Mouse (Mus musculus): ENCODE data around the gene Olfr576.

Gene Olfr576

DNA sequence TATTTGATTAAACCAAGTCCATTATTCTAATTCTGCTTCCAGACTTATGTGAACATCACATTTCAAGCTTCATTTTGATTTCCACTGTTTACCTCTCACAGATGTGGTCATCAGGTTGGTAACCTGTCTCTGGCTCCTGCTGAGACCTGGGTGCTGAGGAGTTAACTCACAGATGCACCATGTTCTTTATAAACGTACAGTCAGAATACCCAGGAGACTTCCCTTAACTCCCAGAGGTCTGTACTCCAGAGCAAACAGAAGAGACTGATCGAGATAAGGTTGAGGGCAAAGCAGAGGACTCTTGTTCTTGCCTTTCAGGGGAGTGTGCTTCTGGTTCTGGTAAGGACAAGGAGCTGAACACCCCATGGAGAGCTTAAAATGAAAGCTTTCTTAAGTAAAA lies at the start of gene Olfr576:
Gene Olfr576, plus strand, starts transcription at position 301 of the 400 bp plus-strand sequence.
- no peak for DNase-seq (ENCODE audit: low read depth, low spot score)

DNA sequence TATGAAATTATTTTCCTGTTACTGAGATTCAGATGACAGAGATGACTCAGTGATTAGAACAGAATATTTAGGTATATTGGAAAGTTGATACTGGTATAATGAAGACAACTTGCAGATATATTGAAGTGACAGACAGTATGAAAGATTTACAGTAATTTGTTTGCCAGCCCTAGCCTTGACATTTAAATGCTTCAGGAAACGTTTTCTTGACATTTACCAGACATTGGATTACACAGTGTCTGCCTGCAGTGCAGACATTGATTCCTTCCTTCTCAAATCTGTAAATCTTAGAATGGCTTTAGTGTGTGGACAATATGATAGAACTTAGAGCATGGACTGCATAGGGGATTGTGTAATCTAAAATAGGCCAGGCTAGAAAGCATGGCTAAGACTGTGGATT lies 47.2 kb upstream of the Olfr576 start:
- DNase-seq (ENCODE audit: low read depth, low spot score): no peak

DNA sequence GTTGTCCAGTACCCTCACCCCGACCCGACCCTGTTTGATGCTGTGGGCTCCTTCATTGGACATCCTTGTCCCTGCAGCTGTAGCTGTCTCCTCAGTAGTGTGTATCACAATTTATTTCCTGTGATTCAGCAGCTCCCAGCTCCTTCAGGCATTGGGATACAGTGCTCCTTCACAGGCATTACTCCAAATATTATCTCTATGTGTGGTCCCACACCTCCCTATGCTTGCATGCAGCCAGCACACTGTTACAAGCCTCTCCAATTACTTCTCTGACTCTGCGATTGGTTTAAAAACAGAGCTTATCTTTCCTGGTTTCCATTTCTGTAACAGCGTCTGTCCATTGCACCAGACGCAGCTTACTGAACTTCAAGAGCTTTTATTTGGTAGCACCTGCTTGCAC lies 46.1 kb upstream of the Olfr576 start:
- DNase-seq (ENCODE audit: low read depth, low spot score): no peak

DNA sequence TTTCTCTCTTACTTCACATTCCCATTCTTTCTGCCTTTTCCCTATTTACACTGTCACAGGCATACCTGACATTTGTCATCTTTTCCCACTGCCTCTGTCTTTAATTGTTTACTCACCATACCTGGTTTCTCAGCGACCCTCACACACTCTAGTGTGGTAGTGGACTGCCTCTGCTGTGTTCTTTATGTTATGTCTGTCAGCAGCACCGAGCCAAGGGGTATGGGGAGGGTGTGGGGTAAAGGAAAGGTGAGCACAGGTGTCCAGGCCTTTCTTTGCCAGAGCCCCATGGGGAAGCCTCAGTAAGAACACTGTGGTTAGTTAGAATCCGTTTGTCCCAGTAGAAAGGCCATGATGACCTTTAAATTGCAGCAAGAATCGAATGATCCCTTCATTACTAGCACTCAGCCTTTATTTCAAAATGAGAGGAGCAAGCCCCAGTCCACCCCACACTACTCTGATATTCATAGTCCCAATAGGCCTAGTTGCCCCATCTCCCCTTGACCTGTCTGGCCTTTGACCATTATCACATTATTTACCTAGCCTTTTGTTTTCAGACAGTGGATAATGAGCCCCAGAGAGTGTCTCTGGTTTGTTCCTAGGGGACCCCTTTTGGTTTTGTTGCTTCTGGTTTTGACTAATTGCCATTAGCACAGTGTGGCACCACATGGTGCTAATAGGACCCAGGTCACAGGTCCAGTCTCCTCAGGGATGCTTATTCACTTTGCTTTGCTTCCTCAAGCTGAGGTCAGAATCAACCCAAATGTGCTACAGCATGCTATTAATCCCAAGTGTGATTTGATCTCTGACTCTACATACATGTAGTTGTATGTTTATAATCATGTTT lies 45.2 kb upstream of the Olfr576 start, which contains the start of gene Olfr571:
Gene Olfr571, minus strand, starts transcription at position 505 of the 844 bp plus-strand sequence.
- no peak for DNase-seq (ENCODE audit: low read depth, low spot score)

DNA sequence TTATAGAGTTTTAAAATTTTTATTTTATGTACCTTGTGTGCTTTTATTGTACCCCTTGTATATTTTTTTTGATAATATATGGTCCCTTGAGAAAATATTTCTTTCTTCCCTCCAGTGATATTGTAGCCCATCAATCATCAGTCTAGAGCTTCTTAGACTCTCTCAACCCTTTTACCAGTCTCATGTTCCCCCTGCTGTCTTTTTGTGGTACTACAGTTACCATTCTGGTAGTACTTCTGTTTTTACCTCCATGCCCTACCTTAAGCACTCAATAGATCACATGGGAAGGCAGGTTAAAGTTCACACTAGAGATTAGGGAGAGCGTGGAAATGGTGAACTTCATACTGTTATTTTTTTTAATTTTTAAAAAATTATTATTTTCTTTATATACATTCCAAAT lies 42.8 kb upstream of the Olfr576 start:
- peak; percentile 70 for DNase-seq (ENCODE audit: low read depth, low spot score)

DNA sequence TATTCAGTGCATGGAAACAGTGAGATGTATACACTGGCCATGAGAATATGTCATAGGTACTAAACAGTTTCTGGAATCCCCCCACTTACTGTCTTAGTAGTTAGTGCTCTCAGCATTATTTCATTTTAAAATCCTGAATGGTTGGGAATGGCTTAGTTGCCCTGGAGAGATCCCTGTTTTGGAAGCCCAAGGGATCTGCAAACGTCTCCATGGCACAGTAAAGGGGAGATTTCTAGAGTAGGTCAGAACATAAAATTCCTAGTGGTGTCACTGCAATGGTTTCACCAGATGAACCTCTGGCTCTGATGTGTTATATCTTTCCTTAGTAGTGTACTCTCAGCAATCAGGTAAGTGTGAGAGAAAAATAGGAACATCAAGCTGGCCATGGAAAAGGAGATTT lies 38.4 kb upstream of the Olfr576 start, which contains the start of gene Olfr572:
Gene Olfr572, plus strand, starts transcription at position 301 of the 400 bp plus-strand sequence.
- no peak for DNase-seq (ENCODE audit: low read depth, low spot score)

DNA sequence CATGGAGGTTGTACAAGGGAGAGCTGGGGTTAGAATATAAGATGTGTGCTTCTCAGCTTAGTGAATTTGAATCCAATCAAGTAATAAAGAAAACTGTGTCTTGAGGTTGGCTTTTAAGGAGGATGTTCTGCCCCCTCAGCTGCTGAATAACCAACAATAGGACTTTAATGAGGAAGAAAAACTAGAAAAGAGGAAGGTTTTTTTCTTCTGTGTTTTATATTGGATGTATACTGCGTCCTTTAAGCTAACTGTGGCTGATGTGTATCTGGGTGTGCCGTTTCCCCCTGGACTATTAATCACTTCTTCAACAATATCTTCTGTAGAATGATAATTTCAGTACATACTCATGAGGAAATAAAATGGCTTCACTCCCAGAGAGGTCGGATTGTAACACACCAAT lies 35.4 kb upstream of the Olfr576 start:
- no peak for DNase-seq (ENCODE audit: low read depth, low spot score)

DNA sequence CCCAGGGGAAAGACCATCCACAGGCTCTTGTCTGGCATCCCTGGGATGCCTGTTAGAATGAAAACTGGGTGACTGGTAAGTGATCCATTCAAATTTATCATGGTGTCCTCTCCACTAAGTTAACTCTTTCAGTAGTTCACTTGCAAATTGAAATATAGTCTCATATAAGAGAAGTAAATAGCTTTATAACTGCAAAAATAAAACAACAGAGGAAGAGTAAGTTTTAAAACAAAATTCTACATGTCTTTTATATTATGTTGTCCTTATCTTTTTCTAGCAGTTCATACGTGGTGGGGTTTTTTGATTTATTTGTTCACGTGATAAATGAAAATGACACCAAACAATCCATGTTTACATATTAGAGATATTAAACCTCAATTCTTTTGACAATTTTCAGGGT lies 20.0 kb upstream of the Olfr576 start, which contains the start of gene Olfr573-ps1:
Gene Olfr573-ps1, minus strand, starts transcription at position 101 of the 400 bp plus-strand sequence.
- DNase-seq (ENCODE audit: low read depth, low spot score): no peak

DNA sequence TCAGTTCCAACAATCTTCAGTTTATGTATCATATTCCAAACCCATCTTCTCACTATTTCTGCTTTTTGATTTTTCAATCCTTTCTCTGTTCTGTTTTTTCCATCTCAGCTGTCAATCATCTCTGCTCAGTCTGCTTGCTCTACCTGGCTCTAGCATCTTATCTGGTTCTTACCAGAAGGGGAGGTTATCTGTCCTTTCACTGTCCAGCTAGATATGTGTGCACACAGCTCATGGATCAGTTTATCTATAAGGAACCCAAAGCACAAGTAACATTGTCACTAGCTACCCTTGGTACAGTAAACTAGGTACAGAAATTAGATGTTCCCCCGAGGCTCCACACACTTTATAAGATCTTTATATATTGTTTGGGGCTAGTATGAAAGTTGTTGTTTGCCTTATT lies 19.0 kb upstream of the Olfr576 start:
- DNase-seq (ENCODE audit: low read depth, low spot score): no peak

DNA sequence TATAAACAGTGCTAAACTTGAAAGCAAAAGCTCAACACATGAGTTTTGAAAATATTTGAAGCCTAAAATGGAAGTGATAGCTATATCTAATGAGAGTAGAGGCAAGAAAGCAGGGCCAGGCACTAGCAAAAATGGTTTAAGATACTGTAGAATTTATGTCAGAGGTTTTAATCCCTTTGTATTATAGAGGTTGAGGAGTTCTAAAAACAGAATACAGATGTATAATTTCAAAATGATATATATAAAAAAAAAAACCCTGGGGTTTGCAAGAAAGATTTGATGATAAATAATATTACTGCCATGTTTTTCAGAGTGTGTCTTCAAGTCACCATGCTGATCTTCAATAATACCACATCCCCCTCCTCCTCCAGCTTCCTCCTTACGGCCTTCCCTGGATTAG lies 14.3 kb upstream of the Olfr576 start, which contains the start of gene Olfr574:
Gene Olfr574, plus strand, starts transcription at position 301 of the 400 bp plus-strand sequence.
- DNase-seq (ENCODE audit: low read depth, low spot score): no peak

DNA sequence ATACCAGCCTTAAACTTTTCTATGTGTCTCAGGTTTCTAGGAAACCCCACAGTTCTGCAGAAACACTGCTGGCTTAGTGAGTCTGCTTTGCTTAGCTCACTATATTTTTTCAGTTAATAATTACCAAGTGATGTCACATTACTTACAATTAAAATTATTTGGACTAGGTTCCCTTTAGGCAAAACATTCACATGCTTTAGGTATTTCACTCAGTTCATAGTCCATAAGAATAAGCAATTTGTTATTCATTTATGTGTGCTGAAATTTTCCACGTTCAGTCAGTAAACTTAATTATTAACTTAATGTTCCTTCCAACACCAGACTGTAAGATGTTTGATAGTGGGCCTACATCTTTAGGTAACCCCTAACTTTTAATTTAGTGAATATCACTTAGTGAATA lies 11.7 kb upstream of the Olfr576 start:
- no peak for DNase-seq (ENCODE audit: low read depth, low spot score)

DNA sequence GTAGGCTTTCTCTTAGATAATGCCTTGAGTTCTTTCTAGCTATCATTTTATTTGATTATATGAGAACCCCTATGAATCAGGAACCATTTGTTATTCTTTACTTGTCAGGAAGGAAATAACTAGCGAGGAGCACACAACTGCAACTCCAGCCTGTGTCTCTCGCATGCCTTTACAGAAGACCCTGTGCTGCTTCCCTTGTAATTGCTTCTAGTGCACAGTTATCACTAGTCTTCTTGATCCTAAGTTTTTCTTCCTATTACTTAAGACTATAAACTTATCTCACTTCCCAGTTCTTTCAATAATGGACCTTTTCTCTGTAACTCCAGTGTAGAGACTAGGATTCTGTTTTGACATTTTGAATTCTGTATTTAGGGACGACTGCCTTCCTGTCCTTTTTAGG lies 4.3 kb upstream of the Olfr576 start:
- DNase-seq (ENCODE audit: low read depth, low spot score): no peak

DNA sequence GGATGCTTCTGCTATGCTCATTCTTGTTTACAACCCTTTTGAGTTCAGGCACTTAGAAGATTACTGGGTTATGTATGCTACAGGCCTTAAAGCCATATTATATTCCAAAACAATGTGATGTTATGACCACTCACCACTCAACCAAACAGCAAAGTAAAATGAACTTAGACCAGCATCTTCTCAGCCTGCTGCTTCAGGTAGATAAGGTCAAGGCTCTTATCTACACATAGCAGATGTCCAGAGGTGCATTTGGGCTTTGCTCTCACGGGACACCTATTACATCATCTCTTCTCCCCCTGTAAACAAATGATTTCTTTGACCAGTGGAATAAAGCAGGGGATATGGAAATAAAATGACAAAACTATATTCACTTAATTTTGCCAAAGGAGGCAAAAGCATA lies 3.9 kb upstream of the Olfr576 start, which contains the start of gene Olfr575:
Gene Olfr575, minus strand, starts transcription at position 183 of the 400 bp plus-strand sequence.
- no peak for DNase-seq (ENCODE audit: low read depth, low spot score)

DNA sequence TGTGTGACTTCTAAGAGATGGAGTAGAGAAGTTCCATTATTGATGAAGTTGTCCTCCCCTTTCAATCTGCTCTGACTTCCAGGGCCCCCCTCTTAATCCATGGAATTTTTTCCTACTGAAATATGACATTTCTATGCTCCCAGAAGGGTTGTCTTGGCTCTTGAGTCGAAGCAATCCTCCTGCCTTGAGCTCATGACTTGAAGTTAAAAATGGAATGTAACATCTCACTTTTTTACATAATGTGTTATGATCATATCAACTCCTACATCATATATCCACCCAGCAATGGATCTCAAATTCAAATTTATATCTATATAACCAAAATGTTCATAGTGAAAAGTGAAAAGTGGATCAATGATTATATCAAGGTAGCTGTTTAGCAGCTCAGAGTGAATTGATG lies 11.9 kb downstream of the Olfr576 start:
- no peak for DNase-seq (ENCODE audit: low read depth, low spot score)

DNA sequence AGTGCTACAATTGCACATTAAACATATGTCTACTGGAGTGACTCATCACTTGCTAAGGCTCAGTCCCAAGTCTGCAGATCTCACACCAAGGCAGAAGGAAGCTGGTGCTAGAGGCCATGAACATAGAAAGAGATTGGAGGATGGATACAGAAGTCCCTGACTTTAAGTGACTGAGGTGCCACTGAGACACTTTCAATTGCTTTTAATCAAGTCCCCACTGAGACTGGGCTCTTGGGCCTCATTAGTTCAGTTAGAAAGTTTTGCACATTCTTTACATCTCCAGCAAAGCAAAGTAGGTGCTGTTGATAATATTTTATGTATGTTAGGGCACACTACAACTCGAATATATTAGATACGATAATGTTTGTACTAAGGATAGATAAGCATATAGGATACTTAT lies 13.4 kb downstream of the Olfr576 start, which contains the start of gene Olfr577:
Gene Olfr577, minus strand, starts transcription at position 101 of the 400 bp plus-strand sequence.
- no peak for DNase-seq (ENCODE audit: low read depth, low spot score)

DNA sequence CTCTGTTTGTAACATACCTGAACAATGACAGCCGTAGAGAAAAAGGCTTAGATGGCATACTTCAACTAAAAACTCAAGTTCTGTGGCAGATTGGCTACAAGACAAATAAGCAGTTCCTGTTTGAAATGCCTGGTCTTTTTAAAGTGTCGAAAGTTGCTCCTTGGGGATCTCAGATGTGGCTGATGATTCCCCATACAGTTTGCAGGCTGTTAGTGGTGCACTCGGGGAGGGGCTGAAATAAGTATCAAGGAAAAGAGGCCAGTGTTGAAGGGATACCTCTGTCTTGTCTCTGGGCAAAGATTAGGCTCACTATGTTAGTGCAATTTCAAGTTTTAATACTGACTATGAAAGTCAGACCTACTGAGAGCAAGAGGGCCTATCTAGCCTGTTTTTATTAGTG lies 26.8 kb downstream of the Olfr576 start, which contains the start of gene Olfr578:
Gene Olfr578, minus strand, starts transcription at position 101 of the 400 bp plus-strand sequence.
- no peak for DNase-seq (ENCODE audit: low read depth, low spot score)

Measured in ZHBTc4 (cell line).